ENCODE assay signal across 14 mouse cellular contexts in the genomic region with DNA sequence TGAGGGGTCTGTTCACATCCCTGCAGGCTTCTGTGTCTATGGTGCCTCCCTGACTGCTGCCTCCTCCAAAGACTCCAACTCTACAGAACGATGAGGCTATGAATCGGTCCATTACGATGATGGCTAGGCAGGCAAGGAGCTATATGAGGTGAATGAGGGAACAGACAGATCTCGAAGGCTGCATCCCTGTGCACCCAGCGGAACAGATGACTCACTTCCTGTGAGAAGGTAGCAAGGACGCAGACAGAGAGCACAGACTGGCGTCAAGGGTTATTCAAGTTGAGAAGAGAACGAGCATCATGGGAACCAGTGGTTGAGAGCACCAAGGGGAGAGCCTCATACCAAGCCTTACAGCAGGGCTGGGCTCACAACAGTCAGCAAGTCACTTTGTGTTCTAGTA. TPM values are rescaled to one million over a fixed set of nuclear protein-coding genes. Genes with fewer than 3 reads are reported as not detected.
DNase-seq lines count a peak whose midpoint lies in the region; ATAC-seq and TF ChIP-seq lines count a peak whose summit lies in the region.
"Had no signal": no experiment of that assay in that cellular context is flagged by ENCODE, and none has a peak within 500 bp of the region (broad histone marks: within the 10 kb centered on the region; RNA-seq: fewer than 3 reads in every experiment).

No protein-coding gene starts in this region.

- H3K36me3 ChIP-seq in splenic B cell, adult 2 months (ENCODE audit: control insufficient read depth, insufficient read depth, low read length, poor library complexity, severe bottlenecking) = peaks cover 4% of the 10 kb centered on the region
- H3K36me3 ChIP-seq in forebrain, embryonic 15.5 days = peaks cover 21% of the 10 kb centered on the region
- peaks cover 14% of the 10 kb centered on the region; the same call in 1 of the 2 replicates for H3K36me3 ChIP-seq in hindbrain, postnatal 0 days (ENCODE audit: insufficient read depth, low read length)

- no peak overlapping the region for H3K27ac ChIP-seq in forebrain, embryonic 15.5 days (replicated peaks)
- no peak overlapping the region for H3K27ac ChIP-seq in hindbrain, postnatal 0 days
- H3K27ac ChIP-seq: embryonic facial prominence, embryonic 10.5 days; intestine, embryonic 15.5 days; midbrain, embryonic 10.5 days; neural tube, embryonic 15.5 days had no signal

- no peak for TF ChIP-seq CTCF in hindbrain, postnatal 0 days (IDR thresholded peaks at IDR 0.05; ENCODE audit: low read depth)

- ATAC-seq in forebrain, embryonic 15.5 days (replicated peaks) = no peak
- no peak for ATAC-seq in hindbrain, postnatal 0 days
- ATAC-seq: intestine, embryonic 15.5 days had no signal

- H3K4me2 ChIP-seq in forebrain, embryonic 15.5 days (replicated peaks) = no peak overlapping the region
- H3K4me2 ChIP-seq in hindbrain, postnatal 0 days (ENCODE audit: low read depth, low read length) = no peak overlapping the region
- H3K4me2 ChIP-seq: intestine, embryonic 15.5 days; liver, embryonic 11.5 days; neural tube, embryonic 15.5 days had no signal

- H3K4me3 ChIP-seq in forebrain, embryonic 15.5 days = no peak overlapping the region
- no peak overlapping the region for H3K4me3 ChIP-seq in hindbrain, postnatal 0 days (ENCODE audit: low read length)
- H3K4me3 ChIP-seq: embryonic facial prominence, embryonic 10.5 days; intestine, embryonic 15.5 days; midbrain, embryonic 10.5 days; neural tube, embryonic 15.5 days had no signal

- DNase-seq in heart, adult 11 months = peak; percentile 79
- no peak for DNase-seq in heart, adult 18-20 months
- peak; percentile 92 for DNase-seq in CD4-positive, CD25-positive, alpha-beta regulatory T cell, adult 2 months (ENCODE audit: low read depth, low spot score)
- peak; percentile 65 for DNase-seq in adrenal gland, postnatal 10 days
- DNase-seq in splenic B cell, adult 2 months (ENCODE audit: low read depth, low spot score) = peak; percentile 71
- DNase-seq in kidney, postnatal 25 days = no peak
- no peak for DNase-seq in hindbrain, postnatal 0 days (ENCODE audit: low spot score)
- DNase-seq: cerebellum, adult 9-10 months had no signal

- H3K9ac ChIP-seq in forebrain, embryonic 15.5 days (replicated peaks) = no peak overlapping the region
- H3K9ac ChIP-seq in hindbrain, postnatal 0 days (replicated peaks; ENCODE audit: low read length) = no peak overlapping the region
- H3K9ac ChIP-seq: intestine, embryonic 15.5 days; neural tube, embryonic 15.5 days had no signal

- no peaks in the 10 kb centered on the region for H3K9me3 ChIP-seq in forebrain, embryonic 15.5 days
- H3K9me3 ChIP-seq in hindbrain, postnatal 0 days (ENCODE audit: low read length) = no peaks in the 10 kb centered on the region
- H3K9me3 ChIP-seq: intestine, embryonic 15.5 days; midbrain, embryonic 10.5 days; neural tube, embryonic 15.5 days had no signal

- H3K4me1 ChIP-seq in forebrain, embryonic 15.5 days = peaks cover 4% of the 10 kb centered on the region
- H3K4me1 ChIP-seq in hindbrain, postnatal 0 days (ENCODE audit: insufficient read depth, low read length) = peaks cover 5% of the 10 kb centered on the region; the same call in 1 of the 2 replicates
- H3K4me1 ChIP-seq: embryonic facial prominence, embryonic 10.5 days; intestine, embryonic 15.5 days had no signal

- WGBS in forebrain, embryonic 15.5 days = 93% methylated on average over 8 of the region's 8 CpGs
- WGBS in hindbrain, postnatal 0 days = 85% methylated on average over 8 of the region's 8 CpGs

- no peaks in the 10 kb centered on the region for H3K27me3 ChIP-seq in splenic B cell, adult 2 months (ENCODE audit: control insufficient read depth, insufficient read depth, low read length, poor library complexity, severe bottlenecking)
- H3K27me3 ChIP-seq in forebrain, embryonic 15.5 days = no peaks in the 10 kb centered on the region
- no peaks in the 10 kb centered on the region for H3K27me3 ChIP-seq in hindbrain, postnatal 0 days (ENCODE audit: insufficient read depth, low read length)
- H3K27me3 ChIP-seq: intestine, embryonic 15.5 days; neural tube, embryonic 15.5 days had no signal

RNA-seq across cellular contexts. Expression of a gene that starts 10.9 kb away (rescaled TPM):
- 10 to 100 TPM; 16.7 to 18.0 TPM for total RNA-seq in heart, adult 18-20 months (2021)
- 100 to 1,000 TPM; 151 to 154 TPM for total RNA-seq in adrenal gland, postnatal 10 days (2021)
- 182 and 194 TPM in 2 replicates for polyA plus RNA-seq in forebrain, embryonic 15.5 days (2015; fragmentation: Nextera tagmentation; extraction: Ambion mirVana)
- 191 and 204 TPM in 2 replicates for total RNA-seq in hindbrain, postnatal 0 days (2014; rRNA removed)
- polyA plus RNA-seq in hindbrain, postnatal 0 days (2015; fragmentation: Nextera tagmentation; extraction: Ambion mirVana) = 193 and 205 TPM in 2 replicates

RNA-seq across cellular contexts. Expression of a gene that starts 21.6 kb away (rescaled TPM):
- 10 to 100 TPM; 57.2 to 60.2 TPM for total RNA-seq in heart, adult 18-20 months (2021)
- 10 to 100 TPM; 74.0 to 86.7 TPM for total RNA-seq in adrenal gland, postnatal 10 days (2021)
- polyA plus RNA-seq in forebrain, embryonic 15.5 days (2015; fragmentation: Nextera tagmentation; extraction: Ambion mirVana) = 42.5 and 44.5 TPM in 2 replicates
- 77.2 and 84.1 TPM in 2 replicates for total RNA-seq in hindbrain, postnatal 0 days (2014; rRNA removed)
- 26.9 and 27.7 TPM in 2 replicates for polyA plus RNA-seq in hindbrain, postnatal 0 days (2015; fragmentation: Nextera tagmentation; extraction: Ambion mirVana)

RNA-seq across cellular contexts. Expression of a gene that starts 49.9 kb away (rescaled TPM):
- 10 to 100 TPM; 14.2 to 14.5 TPM for total RNA-seq in heart, adult 18-20 months (2021)
- 10 to 100 TPM; 27.5 to 31.5 TPM for total RNA-seq in adrenal gland, postnatal 10 days (2021)
- polyA plus RNA-seq in forebrain, embryonic 15.5 days (2015; fragmentation: Nextera tagmentation; extraction: Ambion mirVana) = 45.0 and 45.6 TPM in 2 replicates
- 28.8 and 30.6 TPM in 2 replicates for total RNA-seq in hindbrain, postnatal 0 days (2014; rRNA removed)
- 30.0 and 30.4 TPM in 2 replicates for polyA plus RNA-seq in hindbrain, postnatal 0 days (2015; fragmentation: Nextera tagmentation; extraction: Ambion mirVana)

RNA-seq across cellular contexts. Expression of a gene that starts 59.2 kb away (rescaled TPM):
- under 1 TPM; 0.15 to 0.27 TPM for total RNA-seq in heart, adult 18-20 months (2021)
- under 1 TPM; 0.09 to 0.15 TPM for total RNA-seq in adrenal gland, postnatal 10 days (2021)
- polyA plus RNA-seq in forebrain, embryonic 15.5 days (2015; fragmentation: Nextera tagmentation; extraction: Ambion mirVana) = 0.04 and 0.10 TPM in 2 replicates
- total RNA-seq in hindbrain, postnatal 0 days (2014; rRNA removed) = 0.31 TPM in 1 of 2 replicates, not detected in the other
- polyA plus RNA-seq in hindbrain, postnatal 0 days (2015; fragmentation: Nextera tagmentation; extraction: Ambion mirVana) = 0.03 and 0.06 TPM in 2 replicates

Comparison
In these comparisons a context has a peak if more than half of its experiments do, and no peak if none do; other contexts are left out.
1. DNase-seq: peak in heart, adult 11 months (single experiment), CD4-positive, CD25-positive, alpha-beta regulatory T cell, adult 2 months (single experiment), adrenal gland, postnatal 10 days (single experiment) and splenic B cell, adult 2 months (single experiment); none in heart, adult 18-20 months (0 of 2), kidney, postnatal 25 days (0 of 2) and hindbrain, postnatal 0 days (single experiment).
2. RNA of a gene that starts 10.9 kb away (total RNA-seq): 191 to 204 TPM in hindbrain, postnatal 0 days and 151 to 154 TPM in adrenal gland, postnatal 10 days; 16.7 to 18.0 TPM in heart, adult 18-20 months; every median in the first group is over 4 times any median in the second.